Mouse (Mus musculus) layer of hippocampus, adult 9-11 months (tissue): ENCODE data around the gene Oxld1.

Source experiments
- DNase-seq: peaks from one replicate; pipeline ENCODE4 v3.0.0; 2022

The Oxld1 gene

GRCm38 (mm10) chr11:120457772-120458751 lies at the start of gene Oxld1, which contains the start of gene Ccdc137:
Oxld1 (minus strand) TSS chr11:120458068.
Ccdc137 (plus strand) TSS chr11:120458115.
- DNase-seq: peak; percentile 76

- DNase-seq: no peak
Observed at GRCm38 (mm10) chr11:120506899-120507298, 49.0 kb upstream of the Oxld1 start.

GRCm38 (mm10) chr11:120505661-120506060 lies 47.8 kb upstream of the Oxld1 start:
- no peak for DNase-seq

- DNase-seq: no peak
Observed at GRCm38 (mm10) chr11:120501701-120502100, 43.8 kb upstream of the Oxld1 start.

- DNase-seq: no peak
Observed at GRCm38 (mm10) chr11:120501018-120501417, 43.1 kb upstream of the Oxld1 start.

- DNase-seq: no peak
Observed at GRCm38 (mm10) chr11:120500357-120500756, 42.5 kb upstream of the Oxld1 start.

GRCm38 (mm10) chr11:120499894-120500293 lies 42.0 kb upstream of the Oxld1 start:
- DNase-seq: no peak

GRCm38 (mm10) chr11:120498891-120499290 lies 41.0 kb upstream of the Oxld1 start:
- DNase-seq: no peak

GRCm38 (mm10) chr11:120498226-120498625 lies 40.4 kb upstream of the Oxld1 start:
- DNase-seq: no peak

GRCm38 (mm10) chr11:120497436-120497835 lies 39.6 kb upstream of the Oxld1 start:
- DNase-seq: no peak

GRCm38 (mm10) chr11:120493911-120494310 lies 36.0 kb upstream of the Oxld1 start:
- no peak for DNase-seq

- DNase-seq: no peak
Observed at GRCm38 (mm10) chr11:120493351-120493750, 35.5 kb upstream of the Oxld1 start.

- no peak for DNase-seq
Observed at GRCm38 (mm10) chr11:120492878-120493203, 35.0 kb upstream of the Oxld1 start.

- no peak for DNase-seq
Observed at GRCm38 (mm10) chr11:120492024-120492877, 34.4 kb upstream of the Oxld1 start.

- DNase-seq: peak; percentile 91
Observed at GRCm38 (mm10) chr11:120491317-120492023, 33.6 kb upstream of the Oxld1 start, which contains the start of gene Slc25a10. Slc25a10 (plus strand) TSS chr11:120491840.

- DNase-seq: no peak
Observed at GRCm38 (mm10) chr11:120490291-120491046, 32.6 kb upstream of the Oxld1 start.

GRCm38 (mm10) chr11:120489054-120489761 lies 31.3 kb upstream of the Oxld1 start:
- peak; percentile 73 for DNase-seq

GRCm38 (mm10) chr11:120488516-120488915 lies 30.6 kb upstream of the Oxld1 start:
- no peak for DNase-seq

GRCm38 (mm10) chr11:120485251-120485650 lies 27.4 kb upstream of the Oxld1 start:
- no peak for DNase-seq

- peak; percentile 90 for DNase-seq
Observed at GRCm38 (mm10) chr11:120484265-120484981, 26.6 kb upstream of the Oxld1 start, which contains the start of gene Mrpl12. Mrpl12 (plus strand) TSS chr11:120484613.
